Mouse (Mus musculus) limb, embryonic 13.5 days (tissue): Measurements from ENCODE around the gene Oas1c. TPM values are rescaled to one million over a fixed set of nuclear protein-coding genes. Genes with fewer than 3 reads are reported as not detected.

ENCODE experiments used
- ATAC-seq: fragments of 200-750 bp; cut with Nextera tagmentation; 2 replicates; pipeline ENCODE4 v1.8.0; 2017; ENCODE audit warnings: low read depth, moderate number of reproducible peaks, moderate TSS enrichment; ENCODE audit not compliant: low FRiP score
- H3K27ac ChIP-seq: fragments of 300-500 bp; sonication (generic); 2 replicates; pipeline ENCODE4 v1.5.1; 2015; ENCODE audit warnings: inconsistent platforms, mild to moderate bottlenecking, moderate library complexity
- H3K27me3 ChIP-seq: fragments of 300-500 bp; sonication (generic); 2 replicates; pipeline ENCODE4 v1.6.1; 2015; ENCODE audit warnings: mild to moderate bottlenecking, inconsistent platforms
- H3K36me3 ChIP-seq: fragments of 300-500 bp; sonication (generic); 2 replicates; pipeline ENCODE4 v1.6.1; 2015; ENCODE audit warnings: inconsistent platforms, mild to moderate bottlenecking, moderate library complexity
- H3K4me1 ChIP-seq: fragments of 300-500 bp; sonication (generic); 2 replicates; pipeline ENCODE4 v1.6.1; 2015; ENCODE audit warnings: inconsistent platforms
- H3K4me2 ChIP-seq: fragments of 300-500 bp; sonication (generic); replicated peaks from 2 replicates; pipeline ENCODE4 v1.6.1; 2015; ENCODE audit warnings: inconsistent platforms, mild to moderate bottlenecking, moderate library complexity
- H3K4me3 ChIP-seq: fragments of 300-500 bp; sonication (generic); 2 replicates; pipeline ENCODE4 v1.5.1; 2015; ENCODE audit warnings: moderate library complexity, mild to moderate bottlenecking, inconsistent platforms
- H3K9ac ChIP-seq: fragments of 300-500 bp; sonication (generic); 2 replicates; pipeline ENCODE4 v1.6.1; 2015; ENCODE audit warnings: mild to moderate bottlenecking, inconsistent platforms
- H3K9me3 ChIP-seq: fragments of 300-500 bp; sonication (generic); 2 replicates; pipeline ENCODE4 v1.6.1; 2016; ENCODE audit warnings: inconsistent platforms
- WGBS: fragments of 180-500 bp; shearing (Covaris S2); methylation state at CpG from one replicate; pipeline ENCODE4 v1.1.7; 2015; 5-methylcytosine and 5-hydroxymethylcytosine counted together
- microRNA-seq: library from miRNA; unstranded; fragments of <30 nt; microRNA quantifications from one replicate; pipeline ENCODE4, GENCODE M21; 2016
- polyA plus RNA-seq: library from polyadenylated mRNA; unstranded; fragments of >200 nt; fragmentation: Nextera tagmentation; extraction: Ambion mirVana; gene quantifications from 2 replicates; pipeline ENCODE4 v1.2.1, GENCODE M21; 2015

The Oas1c gene
- polyA plus RNA-seq, 1 experiment from 2014 or later = 0.37 TPM

DNA sequence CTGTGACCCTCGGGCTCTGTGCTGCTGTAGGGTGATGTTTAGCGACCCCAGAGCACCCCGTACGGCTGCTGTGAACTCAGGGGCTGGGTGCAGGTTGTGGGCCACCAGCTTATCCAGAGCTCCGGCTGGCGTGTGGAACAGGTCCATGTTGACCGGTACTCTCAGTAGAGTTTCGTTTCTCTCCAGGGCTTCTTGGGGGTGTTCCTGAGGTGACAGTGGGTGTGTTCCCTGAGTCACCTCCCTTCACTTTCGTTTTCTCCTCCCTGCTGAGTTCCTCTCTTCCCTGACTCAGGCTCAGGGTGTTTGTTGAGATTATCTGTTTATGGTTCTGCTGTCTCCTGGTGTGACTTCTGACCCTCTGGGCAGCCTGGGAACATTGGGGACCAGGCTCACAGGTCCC lies 34.8 kb downstream of the Oas1c start, which contains the start of gene Oas3:
TSS of gene Oas3 (minus strand) at position 184 of the 400 bp plus-strand sequence.
- no peak within 1 kb of the TSS for H3K9ac ChIP-seq
- H3K27ac ChIP-seq = no peak within 1 kb of the TSS
- WGBS = 76% methylated on average over 9 of the region's 9 CpGs
- H3K4me1 ChIP-seq = peaks cover 4% of the 10 kb centered on the region; the same call in 1 of the 2 replicates
- no peak within 1 kb of the TSS for H3K4me3 ChIP-seq
- no peaks in the 10 kb centered on the region for H3K9me3 ChIP-seq
- ATAC-seq = no peak
- H3K36me3 ChIP-seq = no peaks in the 10 kb centered on the region
- 0 out of 2 replicates have a peak, but pooled peaks cover 4% of the 10 kb centered on the region for H3K27me3 ChIP-seq
- no peak within 1 kb of the TSS for H3K4me2 ChIP-seq

DNA sequence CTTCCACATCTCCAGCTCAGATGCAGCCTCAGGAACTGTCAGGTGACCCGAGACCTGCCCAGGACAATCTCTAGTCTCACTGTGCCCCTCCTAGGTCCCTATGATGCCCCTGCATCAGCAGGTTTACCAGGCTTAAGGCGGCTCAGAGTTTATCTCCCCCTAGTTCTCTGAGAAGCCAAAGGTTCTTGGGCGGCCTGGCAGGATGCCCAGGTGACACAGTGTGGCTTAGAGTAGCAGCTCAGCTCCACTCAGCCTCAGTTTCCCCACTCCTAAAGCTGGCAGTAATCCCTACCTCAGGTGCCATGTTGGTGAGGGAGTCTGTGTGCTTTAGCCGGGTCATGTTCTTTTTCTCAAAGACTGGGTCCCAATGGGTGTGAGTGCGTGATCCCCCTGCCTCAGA lies 35.5 kb downstream of the Oas1c start:
- Histone ChIP-seq H3K9me3 (no peaks in the 10 kb centered on the region), H3K4me2 (no peak overlapping the region), H3K4me1 (peaks cover 4% of the 10 kb centered on the region; the same call in 1 of the 2 replicates), H3K27me3 (0 out of 2 replicates have a peak, but pooled peaks cover 4% of the 10 kb centered on the region), H3K36me3 (no peaks in the 10 kb centered on the region), H3K9ac (no peak overlapping the region), H3K4me3 (no peak overlapping the region), H3K27ac (no peak overlapping the region)
- 80% methylated on average over 5 of the region's 5 CpGs for WGBS
- no peak for ATAC-seq

DNA sequence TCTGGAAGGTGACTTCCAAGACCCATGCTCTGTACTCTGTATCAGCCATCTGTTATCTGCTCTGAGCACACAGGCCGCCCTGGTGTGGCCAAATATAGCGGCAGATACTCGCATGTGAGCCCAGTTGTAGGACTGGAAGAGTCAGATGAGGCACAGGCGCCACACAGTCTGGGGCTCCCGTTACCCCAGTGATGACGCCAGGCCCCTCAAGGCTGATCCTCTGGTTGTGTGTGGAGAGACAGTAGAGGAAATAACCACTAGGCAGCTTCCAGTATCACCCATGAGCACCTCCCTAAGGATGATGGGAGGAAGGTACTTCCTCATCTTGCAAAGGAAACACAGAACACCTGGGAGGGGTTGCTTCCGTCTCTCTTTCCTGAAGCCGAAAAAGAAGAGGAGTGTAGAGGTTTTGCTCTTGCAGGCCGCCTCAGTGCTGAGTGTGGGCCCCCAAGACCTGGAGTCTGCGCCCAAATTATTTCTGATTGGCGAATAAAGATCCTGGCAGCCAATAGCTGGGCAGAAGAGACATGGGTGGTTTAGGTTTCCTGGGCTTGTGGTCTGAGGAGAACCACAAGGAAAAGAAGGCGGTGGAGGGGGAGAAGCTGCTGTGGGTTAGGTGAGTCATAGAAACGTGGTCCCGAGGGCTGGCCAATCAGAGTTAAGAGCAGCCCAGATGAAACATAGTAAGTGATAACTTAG lies 36.9 kb downstream of the Oas1c start:
- Histone ChIP-seq H3K36me3 (no peaks in the 10 kb centered on the region), H3K4me2 (no peak overlapping the region), H3K27ac (no peak overlapping the region), H3K9ac (no peak overlapping the region), H3K27me3 (0 out of 2 replicates have a peak, but pooled peaks cover under 1% of the 10 kb centered on the region), H3K4me1 (peaks cover 4% of the 10 kb centered on the region; the same call in 1 of the 2 replicates), H3K4me3 (no peak overlapping the region), H3K9me3 (no peaks in the 10 kb centered on the region)
- 79% methylated on average over 14 of the region's 14 CpGs for WGBS
- no peak for ATAC-seq

DNA sequence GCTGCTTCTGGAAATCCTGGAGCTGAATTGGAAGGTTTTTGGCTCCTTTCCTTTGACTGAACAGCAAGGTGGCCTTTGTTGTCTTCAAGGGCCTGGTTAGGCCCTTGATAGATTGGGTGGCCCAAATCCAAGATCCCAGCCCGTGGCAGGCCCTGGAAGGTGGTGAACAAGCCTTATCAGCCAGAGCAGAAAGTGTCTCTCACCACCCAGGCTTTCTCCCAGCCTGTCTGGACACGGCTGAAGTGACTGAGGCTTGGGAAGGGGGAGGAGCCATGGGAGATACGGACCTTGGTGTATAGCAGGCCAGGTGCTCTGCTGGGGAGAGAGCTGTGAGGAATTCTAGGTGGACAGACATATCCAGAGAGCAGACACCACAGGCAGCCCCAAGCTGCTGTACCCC lies 42.9 kb downstream of the Oas1c start:
- no peak overlapping the region for H3K4me3 ChIP-seq
- H3K27me3 ChIP-seq = no peaks in the 10 kb centered on the region
- WGBS = 64% methylated on average over 3 of the region's 3 CpGs
- no peak for ATAC-seq
- H3K4me1 ChIP-seq = no peaks in the 10 kb centered on the region
- H3K9me3 ChIP-seq = 0 out of 2 replicates have a peak, but pooled peaks cover 7% of the 10 kb centered on the region
- H3K9ac ChIP-seq = no peak overlapping the region
- no peak overlapping the region for H3K27ac ChIP-seq
- no peak overlapping the region for H3K4me2 ChIP-seq
- H3K36me3 ChIP-seq = no peaks in the 10 kb centered on the region

DNA sequence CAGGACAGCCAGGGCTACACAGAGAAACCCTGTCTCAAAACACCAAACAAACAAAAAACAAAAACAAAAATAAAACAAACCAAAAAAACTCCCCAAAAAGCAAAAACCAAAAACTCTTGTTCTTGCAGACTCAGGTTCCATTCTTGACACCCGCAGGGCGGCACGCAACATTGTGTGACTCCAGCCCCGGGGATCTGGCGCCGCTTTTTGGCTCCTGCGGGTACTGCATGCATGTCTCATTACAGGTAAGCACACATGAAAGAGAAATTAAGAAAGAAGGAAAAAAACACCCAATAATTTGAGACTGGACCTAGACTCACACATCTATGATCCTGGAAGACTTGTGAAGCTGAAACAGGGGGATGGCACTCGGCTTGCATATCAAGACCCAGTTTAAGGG lies 47.3 kb downstream of the Oas1c start:
- H3K27me3 ChIP-seq = peaks cover 8% of the 10 kb centered on the region

DNA sequence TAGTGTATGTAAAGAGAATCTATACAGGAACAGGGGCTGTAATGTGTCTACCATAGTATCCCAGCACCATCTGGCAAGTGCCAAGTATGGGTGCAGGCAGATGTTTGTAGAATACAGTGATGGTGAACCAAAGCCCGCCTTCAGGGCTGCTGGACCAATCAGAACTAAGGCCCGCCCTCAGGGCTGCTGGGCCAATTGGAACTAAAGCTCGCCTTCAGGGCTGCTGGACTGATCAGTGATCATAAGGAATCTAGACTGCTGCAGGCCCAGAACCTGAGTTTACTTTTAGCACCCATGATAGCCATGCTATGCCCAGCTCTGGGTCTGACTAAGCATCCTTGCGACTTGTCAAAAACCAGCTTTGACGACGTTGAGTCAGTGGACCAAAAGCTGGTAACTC lies 50.4 kb downstream of the Oas1c start:
- Histone ChIP-seq H3K4me3 (no peak overlapping the region), H3K9ac (no peak overlapping the region), H3K36me3 (no peaks in the 10 kb centered on the region), H3K9me3 (no peaks in the 10 kb centered on the region), H3K27ac (no peak overlapping the region), H3K4me1 (0 out of 2 replicates have a peak, but pooled peaks cover 4% of the 10 kb centered on the region), H3K4me2 (peak overlapping the region; percentile 7; the same call in 1 of the 2 replicates), H3K27me3 (peaks cover 11% of the 10 kb centered on the region)
- 0 out of 2 replicates have a peak, but pooled peaks have one; percentile 15 for ATAC-seq
- 28% methylated on average over 6 of the region's 6 CpGs for WGBS

More for the DNA sequence above, 47.3 kb downstream of the Oas1c start:
- H3K9ac ChIP-seq = no peak overlapping the region
- no peaks in the 10 kb centered on the region for H3K36me3 ChIP-seq
- ATAC-seq = no peak
- WGBS = 73% methylated on average over 8 of the region's 8 CpGs
- H3K4me1 ChIP-seq = 0 out of 2 replicates have a peak, but pooled peaks cover 4% of the 10 kb centered on the region
- H3K27ac ChIP-seq = no peak overlapping the region
- H3K9me3 ChIP-seq = 0 out of 2 replicates have a peak, but pooled peaks cover 4% of the 10 kb centered on the region
- no peak overlapping the region for H3K4me3 ChIP-seq
- H3K4me2 ChIP-seq = no peak overlapping the region

DNA sequence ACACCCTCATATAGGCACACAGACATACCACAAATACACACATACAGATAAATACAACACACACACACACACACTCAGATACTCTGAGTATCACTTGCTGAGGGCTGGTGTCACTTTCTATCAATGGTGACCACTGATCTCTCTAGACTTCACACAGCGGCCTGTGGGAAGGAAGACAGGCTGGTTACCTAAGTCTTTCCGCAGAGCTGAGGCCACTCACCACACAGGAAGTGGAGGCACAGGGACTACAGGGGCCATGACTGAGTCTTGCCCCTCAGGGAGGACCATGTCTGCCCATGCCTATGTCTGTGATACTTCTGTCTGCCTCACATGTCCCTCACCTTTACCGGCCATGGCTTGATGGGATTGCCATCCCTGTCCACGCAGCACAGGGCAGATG lies 58.1 kb downstream of the Oas1c start:
- Histone ChIP-seq H3K27me3 (peaks cover 23% of the 10 kb centered on the region), H3K4me2 (no peak overlapping the region), H3K9ac (no peak overlapping the region), H3K36me3 (no peaks in the 10 kb centered on the region), H3K4me1 (no peaks in the 10 kb centered on the region), H3K9me3 (no peaks in the 10 kb centered on the region), H3K27ac (no peak overlapping the region), H3K4me3 (no peak overlapping the region)
- no peak for ATAC-seq
- WGBS = 86% methylated on average over 4 of the region's 4 CpGs

DNA sequence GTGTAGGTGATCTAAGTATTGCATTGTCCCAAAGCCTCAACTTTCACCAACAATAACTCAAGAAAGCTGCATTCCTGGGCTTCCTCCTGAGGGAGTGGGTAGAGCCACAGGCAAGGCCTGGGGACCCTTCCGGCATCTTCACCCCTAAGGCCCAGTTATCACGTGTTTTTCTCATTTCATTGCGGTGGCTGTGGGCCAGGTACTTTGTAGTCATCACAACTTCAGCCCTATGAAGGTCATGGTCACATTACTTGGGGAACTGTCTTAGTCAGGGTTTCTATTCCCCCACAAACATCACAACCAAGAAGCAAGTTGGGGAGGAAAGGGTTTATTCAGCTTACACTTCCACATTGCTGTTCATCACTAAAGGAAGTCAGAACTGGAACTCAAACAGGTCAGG lies 59.5 kb downstream of the Oas1c start:
- Histone ChIP-seq H3K27me3 (peaks cover 27% of the 10 kb centered on the region), H3K9ac (no peak overlapping the region), H3K27ac (no peak overlapping the region), H3K36me3 (no peaks in the 10 kb centered on the region), H3K4me1 (no peaks in the 10 kb centered on the region), H3K9me3 (no peaks in the 10 kb centered on the region), H3K4me3 (no peak overlapping the region), H3K4me2 (no peak overlapping the region)
- WGBS = 79% methylated on average over 3 of the region's 3 CpGs
- no peak for ATAC-seq

DNA sequence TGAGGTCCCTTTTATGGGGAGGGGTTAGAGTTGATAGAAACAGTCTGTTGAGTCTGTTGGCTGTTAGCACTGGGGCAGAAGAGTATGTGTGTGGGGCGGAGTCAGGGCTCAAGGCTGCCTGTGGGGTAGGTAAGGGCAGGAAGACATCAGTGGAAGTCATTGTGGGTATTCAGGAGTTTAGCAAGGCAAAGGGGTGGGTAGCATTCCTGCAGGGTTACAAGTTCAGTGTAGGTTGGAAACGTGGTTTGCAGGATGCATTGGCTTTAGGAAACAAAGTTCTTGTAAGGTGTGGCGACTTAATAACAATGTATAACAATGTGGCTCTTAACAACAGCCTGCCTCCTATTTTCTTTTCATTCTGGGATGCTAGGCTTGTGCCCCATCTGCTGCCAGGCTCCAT lies 61.1 kb downstream of the Oas1c start:
- Histone ChIP-seq H3K4me1 (no peaks in the 10 kb centered on the region), H3K27me3 (peaks cover 31% of the 10 kb centered on the region), H3K4me3 (no peak overlapping the region), H3K9me3 (no peaks in the 10 kb centered on the region), H3K9ac (no peak overlapping the region), H3K4me2 (no peak overlapping the region), H3K27ac (no peak overlapping the region), H3K36me3 (no peaks in the 10 kb centered on the region)
- 73% methylated on average over 3 of the region's 3 CpGs for WGBS
- no peak for ATAC-seq

Small RNA genes within 50 kb of the gene (microRNA-seq; reads per million reads assigned to microRNA genes)
- gene Gm22907 = not detected

Other genes with a start within 250 kb of the Oas1c start
- gene Tpcn1, start 223.8 kb downstream of the Oas1c start, polyA plus RNA-seq = 23.7 and 24.0 TPM in 2 replicates
- gene Iqcd, start 223.5 kb downstream of the Oas1c start, polyA plus RNA-seq = 0.68 and 0.69 TPM in 2 replicates
- gene Rita1, start 199.9 kb downstream of the Oas1c start, polyA plus RNA-seq = 15.6 and 17.9 TPM in 2 replicates
- 46.5 and 47.2 TPM in 2 replicates for gene Ddx54, start 199.8 kb downstream of the Oas1c start, polyA plus RNA-seq
- not detected in 2 replicates for gene Cfap73, start 178.3 kb downstream of the Oas1c start, polyA plus RNA-seq
- 0.70 and 0.78 TPM in 2 replicates for gene Rasal1, start 163.7 kb downstream of the Oas1c start, polyA plus RNA-seq
- gene Dtx1, start 100.6 kb downstream of the Oas1c start, polyA plus RNA-seq = 5.1 and 5.6 TPM in 2 replicates
- 0.22 TPM in 2 replicates for gene Oas2, start 62.7 kb downstream of the Oas1c start, polyA plus RNA-seq
- gene Oas3, start 34.9 kb downstream of the Oas1c start, polyA plus RNA-seq = 0.18 and 0.20 TPM in 2 replicates
- not detected in 2 replicates for gene Oas1e, start 17.0 kb downstream of the Oas1c start, polyA plus RNA-seq
- not detected in 2 replicates for gene Oas1f, start 34.9 kb upstream of the Oas1c start, polyA plus RNA-seq
- not detected in 2 replicates for gene Oas1h, start 48.9 kb upstream of the Oas1c start, polyA plus RNA-seq
- gene Oas1g, start 75.1 kb upstream of the Oas1c start, polyA plus RNA-seq = 0.22 TPM in 1 of 2 replicates, not detected in the other
- 1.2 and 1.4 TPM in 2 replicates for gene Oas1a, start 95.0 kb upstream of the Oas1c start, polyA plus RNA-seq
- gene Oas1d, start 102.0 kb upstream of the Oas1c start, polyA plus RNA-seq = not detected in 2 replicates
- 0.09 and 0.15 TPM in 2 replicates for gene Rph3a, start 197.6 kb upstream of the Oas1c start, polyA plus RNA-seq